13 mouse cellular contexts compared by ENCODE assay signal in the genomic region with DNA sequence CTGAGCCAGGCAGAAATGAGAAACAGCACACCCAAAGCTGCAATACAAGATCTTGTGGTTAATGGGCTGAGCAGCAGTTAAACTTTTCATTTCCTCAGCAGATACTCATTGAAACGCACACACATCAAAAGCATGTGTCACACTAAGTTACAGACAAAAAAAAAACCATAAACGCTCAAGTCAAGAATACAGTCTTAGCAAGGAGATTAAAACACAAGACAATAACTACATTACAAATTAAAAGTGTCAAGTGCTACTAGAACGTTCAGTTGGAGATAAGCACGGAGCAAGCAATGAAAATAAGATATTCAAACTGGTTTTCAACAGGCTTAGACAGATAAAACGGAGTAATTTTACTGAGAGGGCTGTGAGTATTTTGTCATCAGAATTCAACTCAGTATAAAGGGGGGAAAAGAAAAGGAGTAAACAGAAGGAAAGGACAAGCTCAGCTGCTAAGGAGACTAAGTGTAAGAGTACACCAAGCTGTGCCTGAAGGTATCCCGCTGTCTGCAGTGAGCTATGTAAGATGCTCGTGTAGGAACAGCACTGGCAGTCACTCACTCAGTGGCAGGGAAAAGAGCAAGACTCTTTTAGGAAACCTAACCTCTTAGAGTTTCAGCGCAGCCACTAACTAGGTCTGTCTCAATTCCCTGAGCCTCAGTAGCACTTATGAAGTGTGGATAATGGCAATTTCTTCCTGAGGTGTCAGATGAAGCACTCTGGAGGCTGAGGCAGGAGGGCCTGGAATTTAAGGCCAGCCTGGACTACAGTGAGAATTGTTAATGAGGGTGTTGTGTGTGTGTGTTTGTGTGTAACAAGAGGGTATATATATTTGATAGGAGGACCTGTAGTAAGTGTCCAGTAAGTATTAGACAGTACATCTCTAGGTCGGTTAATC. TPM values are rescaled to one million over a fixed set of nuclear protein-coding genes. Genes with fewer than 3 reads are reported as not detected.
DNase-seq lines count a peak whose midpoint lies in the region; ATAC-seq and TF ChIP-seq lines count a peak whose summit lies in the region.
"Had no signal": no experiment of that assay in that cellular context is flagged by ENCODE, and none has a peak within 500 bp of the region (broad histone marks: within the 10 kb centered on the region; RNA-seq: fewer than 3 reads in every experiment).

No protein-coding gene starts in this region.

- no peak overlapping the region for H3K4me2 ChIP-seq in kidney, embryonic 15.5 days
- H3K4me2 ChIP-seq: forebrain, embryonic 12.5 days; hindbrain, embryonic 15.5 days had no signal

- ATAC-seq in kidney, embryonic 15.5 days (replicated peaks; ENCODE audit: low FRiP score), result peak; percentile 70
- peak; percentile 65 for ATAC-seq in G1E (ENCODE audit: extremely low read depth, insufficient number of reproducible peaks, low FRiP score, poor library complexity, severe bottlenecking)
- ATAC-seq in erythroblast, adult 5-6 weeks (replicated peaks; ENCODE audit: low FRiP score, poor library complexity, severe bottlenecking), result peak; percentile 73

- intact Hi-C loops in left cerebral cortex, adult 2 months (cut with DNase I), result no loop called here

- H3K27me3 ChIP-seq in kidney, embryonic 15.5 days, result no peaks in the 10 kb centered on the region
- no peaks in the 10 kb centered on the region for H3K27me3 ChIP-seq in G1E (ENCODE audit: insufficient read depth, low read length)
- H3K27me3 ChIP-seq: forebrain, embryonic 12.5 days; hindbrain, embryonic 15.5 days had no signal

- H3K27ac ChIP-seq in kidney, embryonic 15.5 days, result peak overlapping the region; percentile 58; the same call in 1 of the 2 replicates
- H3K27ac ChIP-seq in macrophage, result peak overlapping the region; percentile 43
- no peak overlapping the region for H3K27ac ChIP-seq in left cerebral cortex, adult 2 months
- H3K27ac ChIP-seq: forebrain, embryonic 12.5 days; hindbrain, embryonic 15.5 days had no signal

- peaks cover 71% of the 10 kb centered on the region for H3K79me2 ChIP-seq in macrophage (ENCODE audit: inconsistent target)

- 44% methylated on average over 9 of the region's 9 CpGs for WGBS in kidney, embryonic 15.5 days
- WGBS in macrophage (ENCODE audit: missing documents), result 30% methylated on average over 9 of the region's 9 CpGs

- H3K4me1 ChIP-seq in kidney, embryonic 15.5 days, result peaks cover 13% of the 10 kb centered on the region
- H3K4me1 ChIP-seq in G1E (ENCODE audit: insufficient read depth, low read depth, low read length), result peaks cover 69% of the 10 kb centered on the region
- H3K4me1 ChIP-seq: forebrain, embryonic 12.5 days had no signal

- no peak overlapping the region for H3K9ac ChIP-seq in kidney, embryonic 15.5 days
- H3K9ac ChIP-seq: forebrain, embryonic 12.5 days; hindbrain, embryonic 15.5 days had no signal

- no peak for TF ChIP-seq CTCF in G1E (IDR thresholded peaks at IDR 0.05; ENCODE audit: low read depth, low read length)
- TF ChIP-seq CTCF in left cerebral cortex, adult 2 months (IDR thresholded peaks at IDR 0.05), result no peak

- peaks cover 7% of the 10 kb centered on the region; the same call in 1 of the 2 replicates for H3K36me3 ChIP-seq in kidney, embryonic 15.5 days
- H3K36me3 ChIP-seq in G1E (replicated peaks) (peaks cover 53% of the 10 kb centered on the region), macrophage (ENCODE audit: inconsistent target) (no peaks in the 10 kb centered on the region)
- H3K36me3 ChIP-seq: hindbrain, embryonic 15.5 days had no signal

- no peak for DNase-seq in kidney, adult 9 months
- peak; percentile 57 for DNase-seq in G1E (ENCODE audit: low spot score)
- no peak for DNase-seq in left cerebral cortex, adult 9 months (ENCODE audit: low spot score in 2 of 2)
- DNase-seq in yolk sac, embryonic 10.5 days (ENCODE audit: low spot score), result no peak
- no peak for DNase-seq in left cerebral cortex, adult 2 months (ENCODE audit: extremely low spot score in 1 of 2, low spot score in 2 of 2)
- DNase-seq: adrenal gland, postnatal 14 days; cerebellum, adult 9-10 months had no signal

- H3K9me3 ChIP-seq in kidney, embryonic 15.5 days (replicated peaks), result no peaks in the 10 kb centered on the region
- H3K9me3 ChIP-seq in G1E (replicated peaks), result no peaks in the 10 kb centered on the region
- H3K9me3 ChIP-seq: forebrain, embryonic 12.5 days; hindbrain, embryonic 15.5 days had no signal

- H3K4me3 ChIP-seq in kidney, embryonic 15.5 days (replicated peaks), result no peak overlapping the region
- peak overlapping the region; percentile 48; the same call in 1 of the 2 replicates for H3K4me3 ChIP-seq in G1E (ENCODE audit: low read depth, low read length)
- no peak overlapping the region for H3K4me3 ChIP-seq in macrophage (ENCODE audit: inconsistent target)
- no peak overlapping the region for H3K4me3 ChIP-seq in left cerebral cortex, adult 2 months
- H3K4me3 ChIP-seq: forebrain, embryonic 12.5 days; hindbrain, embryonic 15.5 days; myocyte had no signal

RNA-seq across cellular contexts. Expression of gene Zbtb25, which starts 7.7 kb away (rescaled TPM):
- 14.9 and 16.3 TPM in 2 replicates for polyA plus RNA-seq in kidney, embryonic 15.5 days (2015; fragmentation: Nextera tagmentation; extraction: Ambion mirVana)
- total RNA-seq in G1E (2014; fragmentation: Nextera tagmentation) (54.4 and 62.5 TPM in 2 replicates), G1E (2017) (15.5 and 17.5 TPM in 2 replicates)
- polyA plus RNA-seq in G1E (2012) (12.1 and 12.2 TPM in 2 replicates), macrophage (2018) (5.3 to 6.8 TPM (median 5.6 TPM) in 3 replicates)
- total RNA-seq in erythroblast, adult 5-6 weeks (2015; ENCODE audit: low replicate concordance), result 6.1 and 19.2 TPM in 2 replicates
- 1.3 and 4.6 TPM in 2 replicates for total RNA-seq in erythroblast, adult 5-6 weeks (2017; ENCODE audit: low replicate concordance)
- total RNA-seq in macrophage (2018; cell fraction: chromatin; rRNA removed), result 10 to 100 TPM in 15 of 26 experiments, 1 to 10 TPM in 11; 1.7 to 19.1 (median 11.6) TPM
- 1 to 10 TPM; 1.3 to 6.5 (median 5.1) TPM for total RNA-seq in macrophage (2018; cell fraction: cytosol; rRNA removed)
- total RNA-seq in macrophage (2018; cell fraction: nucleus; rRNA removed), result 10 to 100 TPM in 9 of 26 experiments, 1 to 10 TPM in 17; 2.3 to 17.0 (median 8.8) TPM
- 10 to 100 TPM; 17.6 to 19.9 TPM for total RNA-seq in left cerebral cortex, adult 2 months (2021)

RNA-seq across cellular contexts. Expression of gene Zbtb1, which starts 8.4 kb away (rescaled TPM):
- 10.3 and 10.8 TPM in 2 replicates for polyA plus RNA-seq in kidney, embryonic 15.5 days (2015; fragmentation: Nextera tagmentation; extraction: Ambion mirVana)
- total RNA-seq in G1E (2014; fragmentation: Nextera tagmentation) (24.8 and 27.9 TPM in 2 replicates), G1E (2017) (23.1 and 27.2 TPM in 2 replicates)
- polyA plus RNA-seq in G1E (2012) (6.4 and 8.8 TPM in 2 replicates), macrophage (2018) (5.0 to 6.5 TPM (median 5.2 TPM) in 3 replicates)
- 4.6 and 4.8 TPM in 2 replicates for total RNA-seq in erythroblast, adult 5-6 weeks (2015; ENCODE audit: low replicate concordance)
- total RNA-seq in erythroblast, adult 5-6 weeks (2017; ENCODE audit: low replicate concordance), result 4.0 and 5.6 TPM in 2 replicates
- total RNA-seq in macrophage (2018; cell fraction: chromatin; rRNA removed), result 10 to 100 TPM in 16 of 26 experiments, 1 to 10 TPM in 10; 1.9 to 29.5 (median 15.6) TPM
- total RNA-seq in macrophage (2018; cell fraction: cytosol; rRNA removed), result 1 to 10 TPM; 1.0 to 7.8 (median 6.3) TPM
- 10 to 100 TPM in 13 of 26 experiments, 1 to 10 TPM in 13; 2.4 to 31.1 (median 9.7) TPM for total RNA-seq in macrophage (2018; cell fraction: nucleus; rRNA removed)
- 1 to 10 TPM; 6.8 to 7.1 TPM for total RNA-seq in left cerebral cortex, adult 2 months (2021)

RNA-seq across cellular contexts. Expression of gene Akap5, which starts 37.0 kb away (rescaled TPM):
- 1.3 and 1.6 TPM in 2 replicates for polyA plus RNA-seq in kidney, embryonic 15.5 days (2015; fragmentation: Nextera tagmentation; extraction: Ambion mirVana)
- 1.1 and 1.4 TPM in 2 replicates for total RNA-seq in G1E (2014; fragmentation: Nextera tagmentation)
- 1.2 and 1.3 TPM in 2 replicates for total RNA-seq in G1E (2017)
- polyA plus RNA-seq in G1E (2012), result 0.08 and 0.20 TPM in 2 replicates
- total RNA-seq in erythroblast, adult 5-6 weeks (2015; ENCODE audit: low replicate concordance), result 0.38 TPM in 1 of 2 replicates, not detected in the other
- 0.28 TPM in 1 of 2 replicates, not detected in the other for total RNA-seq in erythroblast, adult 5-6 weeks (2017; ENCODE audit: low replicate concordance)
- 1 to 10 TPM in 5 of 26 experiments, under 1 TPM in 14, not detected in 7; 0.17 to 1.8 (median 0.65) TPM for total RNA-seq in macrophage (2018; cell fraction: chromatin; rRNA removed)
- total RNA-seq in macrophage (2018; cell fraction: cytosol; rRNA removed), result under 1 TPM in 4 of 26 experiments, not detected in 22; under 0.01 to 0.03 (median 0.03) TPM
- total RNA-seq in macrophage (2018; cell fraction: nucleus; rRNA removed), result 1 to 10 TPM in 1 of 26 experiments, under 1 TPM in 15, not detected in 10; 0.06 to 1.7 (median 0.21) TPM
- polyA plus RNA-seq in macrophage (2018), result 0.01 TPM in 1 of 3 replicates, not detected in the others
- total RNA-seq in left cerebral cortex, adult 2 months (2021), result 10 to 100 TPM; 85.4 to 93.5 TPM

RNA-seq across cellular contexts. Expression of gene Hspa2, which starts 42.3 kb away (rescaled TPM):
- polyA plus RNA-seq in kidney, embryonic 15.5 days (2015; fragmentation: Nextera tagmentation; extraction: Ambion mirVana), result 9.3 and 10.3 TPM in 2 replicates
- total RNA-seq in G1E (2014; fragmentation: Nextera tagmentation), result 6.0 and 7.3 TPM in 2 replicates
- total RNA-seq in G1E (2017), result 10.7 and 11.3 TPM in 2 replicates
- 10.3 and 12.0 TPM in 2 replicates for polyA plus RNA-seq in G1E (2012)
- total RNA-seq in erythroblast, adult 5-6 weeks (2015; ENCODE audit: low replicate concordance), result 0.42 and 4.4 TPM in 2 replicates
- total RNA-seq in erythroblast, adult 5-6 weeks (2017; ENCODE audit: low replicate concordance), result 0.68 and 1.8 TPM in 2 replicates
- 1 to 10 TPM in 14 of 26 experiments, under 1 TPM in 12; 0.45 to 2.4 (median 1.0) TPM for total RNA-seq in macrophage (2018; cell fraction: chromatin; rRNA removed)
- 1 to 10 TPM; 3.6 to 7.4 (median 5.5) TPM for total RNA-seq in macrophage (2018; cell fraction: cytosol; rRNA removed)
- total RNA-seq in macrophage (2018; cell fraction: nucleus; rRNA removed), result 1 to 10 TPM in 25 of 26 experiments, under 1 TPM in 1; 0.91 to 4.3 (median 2.4) TPM
- 4.0 to 5.0 TPM (median 4.9 TPM) in 3 replicates for polyA plus RNA-seq in macrophage (2018)
- 10 to 100 TPM; 64.9 to 66.4 TPM for total RNA-seq in left cerebral cortex, adult 2 months (2021)

RNA-seq across cellular contexts. Expression of gene Ppp1r36, which starts 55.7 kb away (rescaled TPM):
- 3.1 and 4.3 TPM in 2 replicates for polyA plus RNA-seq in kidney, embryonic 15.5 days (2015; fragmentation: Nextera tagmentation; extraction: Ambion mirVana)
- total RNA-seq in G1E (2014; fragmentation: Nextera tagmentation) (not detected in 2 replicates), G1E (2017) (0.12 and 0.38 TPM in 2 replicates)
- polyA plus RNA-seq in G1E (2012) (not detected in 2 replicates), macrophage (2018) (not detected in 3 replicates)
- not detected in 2 replicates for total RNA-seq in erythroblast, adult 5-6 weeks (2015; ENCODE audit: low replicate concordance)
- total RNA-seq in erythroblast, adult 5-6 weeks (2017; ENCODE audit: low replicate concordance), result not detected in 2 replicates
- not detected for total RNA-seq in macrophage (2018; cell fraction: chromatin; rRNA removed)
- not detected for total RNA-seq in macrophage (2018; cell fraction: cytosol; rRNA removed)
- not detected for total RNA-seq in macrophage (2018; cell fraction: nucleus; rRNA removed)
- 1 to 10 TPM; 1.1 to 1.4 TPM for total RNA-seq in left cerebral cortex, adult 2 months (2021)
- total RNA-seq: adrenal gland, postnatal 14 days had no signal
- polyA plus RNA-seq: myocyte had no signal

Comparison
In these comparisons a context has a peak if more than half of its experiments do, and no peak if none do; other contexts are left out.
1. RNA of gene Akap5, which starts 37.0 kb away (total RNA-seq): 85.4 to 93.5 TPM in left cerebral cortex, adult 2 months; 1.1 to 1.4 TPM in G1E and 0.28 to 0.38 TPM in erythroblast, adult 5-6 weeks; every median in the first group is over 10 times any median in the second.
2. Peak in every context shown above with its lines, with median percentiles within 50 percentile points of each other: ATAC-seq.